In the genomic region with DNA sequence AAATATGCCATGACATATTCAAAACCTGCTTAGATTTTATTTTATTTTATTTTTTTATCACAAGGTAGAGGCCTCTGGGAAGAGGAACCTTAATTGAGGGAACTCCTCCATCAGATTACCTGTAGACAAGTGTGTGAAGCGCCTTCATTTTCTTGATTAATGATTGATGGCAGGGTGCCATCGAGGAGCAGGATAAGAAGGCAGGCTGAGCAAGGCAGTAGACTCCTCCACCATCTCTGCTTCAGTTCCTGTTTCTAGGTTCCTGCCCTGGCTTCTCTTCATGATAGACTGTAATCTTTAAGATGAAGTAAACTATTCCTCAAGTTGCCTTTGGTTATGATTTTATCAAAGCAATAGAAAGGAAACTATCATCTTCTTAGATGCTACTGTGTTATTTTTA, we compare ENCODE assay signal across 30 mouse cellular contexts.
"Had no signal": no experiment of that assay in that cellular context is flagged by ENCODE, and none has a peak within 500 bp of the region (broad histone marks: within the 10 kb centered on the region; RNA-seq: fewer than 3 reads in every experiment).

No protein-coding gene starts in this region.

- H3K27me3 ChIP-seq: heart, embryonic 12.5 days; heart, embryonic 13.5 days; heart, embryonic 15.5 days; hindbrain, embryonic 12.5 days; hindbrain, embryonic 13.5 days; hindbrain, embryonic 15.5 days; intestine, embryonic 15.5 days; kidney, embryonic 15.5 days had no signal

- H3K9me3 ChIP-seq: heart, embryonic 10.5 days; heart, embryonic 12.5 days; heart, embryonic 13.5 days; heart, embryonic 15.5 days; hindbrain, embryonic 10.5 days; hindbrain, embryonic 12.5 days; hindbrain, embryonic 13.5 days; hindbrain, embryonic 15.5 days; intestine, embryonic 15.5 days; kidney, embryonic 15.5 days had no signal

- H3K36me3 ChIP-seq: heart, embryonic 12.5 days; heart, embryonic 15.5 days; intestine, embryonic 15.5 days had no signal

- H3K9ac ChIP-seq: heart, embryonic 12.5 days; heart, embryonic 13.5 days; heart, embryonic 15.5 days; hindbrain, embryonic 12.5 days; hindbrain, embryonic 13.5 days; hindbrain, embryonic 14.5 days; hindbrain, embryonic 15.5 days; intestine, embryonic 15.5 days; kidney, embryonic 15.5 days had no signal

- H3K27ac ChIP-seq: heart, embryonic 10.5 days; heart, embryonic 13.5 days; heart, embryonic 15.5 days; hindbrain, embryonic 10.5 days; hindbrain, embryonic 12.5 days; hindbrain, embryonic 13.5 days; hindbrain, embryonic 14.5 days; hindbrain, embryonic 15.5 days; hindbrain, postnatal 0 days; intestine, embryonic 15.5 days; kidney, embryonic 15.5 days; kidney, postnatal 0 days; layer of hippocampus, adult 2 months had no signal

- H3K4me1 ChIP-seq: heart, embryonic 10.5 days; heart, embryonic 12.5 days; heart, embryonic 13.5 days; heart, embryonic 15.5 days; hindbrain, embryonic 10.5 days; hindbrain, embryonic 12.5 days; hindbrain, embryonic 13.5 days; hindbrain, embryonic 15.5 days; intestine, embryonic 15.5 days; kidney, embryonic 15.5 days had no signal

- DNase-seq: heart, postnatal 10 days; heart, postnatal 14 days; heart, postnatal 36 days; heart, postnatal 4 days; kidney, adult 11 months; kidney, adult 18-20 months; kidney, adult 2 months; kidney, adult 8-10 months; kidney, adult 9 months; kidney, postnatal 10 days; kidney, postnatal 14 days; kidney, postnatal 25 days; kidney, postnatal 36 days; kidney, postnatal 4 days; layer of hippocampus, adult 9-11 months; layer of hippocampus, postnatal 36 days had no signal

- H3K4me3 ChIP-seq: heart, embryonic 10.5 days; heart, embryonic 12.5 days; heart, embryonic 13.5 days; heart, embryonic 15.5 days; hindbrain, embryonic 10.5 days; hindbrain, embryonic 12.5 days; hindbrain, embryonic 13.5 days; hindbrain, embryonic 15.5 days; intestine, embryonic 15.5 days; kidney, embryonic 15.5 days; layer of hippocampus, adult 2 months had no signal
